ENCODE assay signal across 15 mouse cellular contexts in genomic region chr11:118551705-118552104, GRCm38 (mm10).
DNase-seq lines count a peak whose midpoint lies in the region; ATAC-seq and TF ChIP-seq lines count a peak whose summit lies in the region.
"Had no signal": no experiment of that assay in that cellular context is flagged by ENCODE, and none has a peak within 500 bp of the region (broad histone marks: within the 10 kb centered on the region; RNA-seq: fewer than 3 reads in every experiment).

No protein-coding gene starts in this region.

- H3K36me3 ChIP-seq in midbrain, embryonic 10.5 days, result no peaks in the 10 kb centered on the region
- no peaks in the 10 kb centered on the region for H3K36me3 ChIP-seq in midbrain, postnatal 0 days (ENCODE audit: insufficient read depth, low read length)
- no peaks in the 10 kb centered on the region for H3K36me3 ChIP-seq in hindbrain, embryonic 13.5 days
- H3K36me3 ChIP-seq in neural tube, embryonic 14.5 days (ENCODE audit: control insufficient read depth, insufficient read depth, low read length), result no peaks in the 10 kb centered on the region
- H3K36me3 ChIP-seq: heart, embryonic 12.5 days; limb, embryonic 12.5 days; liver, embryonic 15.5 days had no signal

- no peak overlapping the region for H3K4me2 ChIP-seq in midbrain, postnatal 0 days (ENCODE audit: low read depth, low read length, poor library complexity, severe bottlenecking)
- no peak overlapping the region for H3K4me2 ChIP-seq in hindbrain, embryonic 13.5 days
- H3K4me2 ChIP-seq in neural tube, embryonic 14.5 days (ENCODE audit: low read depth, low read length), result no peak overlapping the region
- H3K4me2 ChIP-seq: heart, embryonic 12.5 days; limb, embryonic 12.5 days; liver, embryonic 15.5 days had no signal

- H3K27me3 ChIP-seq in midbrain, embryonic 10.5 days (ENCODE audit: low read depth, poor library complexity, severe bottlenecking), result peaks cover 43% of the 10 kb centered on the region
- no peaks in the 10 kb centered on the region for H3K27me3 ChIP-seq in midbrain, postnatal 0 days (ENCODE audit: insufficient read depth, low read length)
- H3K27me3 ChIP-seq in hindbrain, embryonic 13.5 days, result 0 out of 2 replicates have a peak, but pooled peaks cover 5% of the 10 kb centered on the region
- H3K27me3 ChIP-seq in neural tube, embryonic 14.5 days (ENCODE audit: control insufficient read depth, insufficient read depth, low read length), result no peaks in the 10 kb centered on the region

- ATAC-seq in midbrain, postnatal 0 days (ENCODE audit: low FRiP score), result no peak
- ATAC-seq in hindbrain, embryonic 13.5 days (ENCODE audit: low FRiP score), result no peak
- no peak for ATAC-seq in neural tube, embryonic 14.5 days (ENCODE audit: low read depth)

- H3K9ac ChIP-seq in midbrain, postnatal 0 days (replicated peaks; ENCODE audit: low read length, poor library complexity, severe bottlenecking), result no peak overlapping the region
- H3K9ac ChIP-seq in hindbrain, embryonic 13.5 days, result 0 out of 2 replicates have a peak overlapping the region, but pooled peaks have one; percentile 15
- H3K9ac ChIP-seq in neural tube, embryonic 14.5 days (replicated peaks; ENCODE audit: low read depth, low read length), result no peak overlapping the region
- H3K9ac ChIP-seq: heart, embryonic 12.5 days; limb, embryonic 12.5 days; liver, embryonic 15.5 days had no signal

- no peak overlapping the region for H3K4me3 ChIP-seq in midbrain, embryonic 10.5 days
- no peak overlapping the region for H3K4me3 ChIP-seq in midbrain, postnatal 0 days (ENCODE audit: low read depth, low read length)
- no peak overlapping the region for H3K4me3 ChIP-seq in hindbrain, embryonic 13.5 days
- no peak overlapping the region for H3K4me3 ChIP-seq in neural tube, embryonic 14.5 days (ENCODE audit: low read depth, low read length)
- H3K4me3 ChIP-seq: heart, embryonic 12.5 days; limb, embryonic 12.5 days; liver, embryonic 15.5 days had no signal

- TF ChIP-seq CTCF in midbrain, postnatal 0 days (IDR thresholded peaks at IDR 0.05), result no peak

- no peak for DNase-seq in midbrain, embryonic 10.5 days (ENCODE audit: low spot score)
- no peak for DNase-seq in midbrain, postnatal 0 days (ENCODE audit: low spot score)
- DNase-seq in R1 (ENCODE audit: low read depth, low spot score), result peak; percentile 78
- DNase-seq in ovary, postnatal 14 days (ENCODE audit: low spot score), result no peak
- no peak for DNase-seq in lung, postnatal 4 days
- DNase-seq: adrenal gland, postnatal 14 days; cerebellum, adult 8-10 months; gastrocnemius, postnatal 36 days; kidney, adult 8-10 months; lung, postnatal 10 days had no signal

- H3K4me1 ChIP-seq in midbrain, embryonic 10.5 days, result peaks cover 60% of the 10 kb centered on the region
- H3K4me1 ChIP-seq in midbrain, postnatal 0 days (ENCODE audit: insufficient read depth, low read length), result peaks cover 9% of the 10 kb centered on the region; the same call in 1 of the 2 replicates
- peaks cover 68% of the 10 kb centered on the region for H3K4me1 ChIP-seq in hindbrain, embryonic 13.5 days (replicated peaks)
- peaks cover 20% of the 10 kb centered on the region for H3K4me1 ChIP-seq in neural tube, embryonic 14.5 days (ENCODE audit: control insufficient read depth, insufficient read depth, low read length)
- H3K4me1 ChIP-seq: heart, embryonic 12.5 days; liver, embryonic 15.5 days had no signal

- peak overlapping the region; percentile 61 for H3K27ac ChIP-seq in midbrain, embryonic 10.5 days (replicated peaks)
- H3K27ac ChIP-seq in midbrain, postnatal 0 days (ENCODE audit: low read depth, low read length), result no peak overlapping the region
- H3K27ac ChIP-seq in hindbrain, embryonic 13.5 days, result peak overlapping the region; percentile 82
- peak overlapping the region; percentile 56 for H3K27ac ChIP-seq in neural tube, embryonic 14.5 days (ENCODE audit: low read depth, low read length)
- H3K27ac ChIP-seq: limb, embryonic 12.5 days; liver, embryonic 15.5 days had no signal

- 47% methylated on average over 3 of the region's 3 CpGs for WGBS in midbrain, embryonic 10.5 days
- WGBS in midbrain, postnatal 0 days, result 48% methylated on average over 3 of the region's 3 CpGs
- WGBS in hindbrain, embryonic 13.5 days, result 46% methylated on average over 3 of the region's 3 CpGs
- WGBS in neural tube, embryonic 14.5 days, result 50% methylated on average over 3 of the region's 3 CpGs

- H3K9me3 ChIP-seq in midbrain, embryonic 10.5 days (replicated peaks), result no peaks in the 10 kb centered on the region
- no peaks in the 10 kb centered on the region for H3K9me3 ChIP-seq in midbrain, postnatal 0 days (ENCODE audit: low read length)
- H3K9me3 ChIP-seq in hindbrain, embryonic 13.5 days, result no peaks in the 10 kb centered on the region
- no peaks in the 10 kb centered on the region for H3K9me3 ChIP-seq in neural tube, embryonic 14.5 days (ENCODE audit: control insufficient read depth, low read length)
- H3K9me3 ChIP-seq: heart, embryonic 12.5 days; limb, embryonic 12.5 days; liver, embryonic 15.5 days had no signal
